Mouse (Mus musculus) MEL (cell line): ENCODE measurements around the gene Pde3a. TPM values are rescaled to one million over a fixed set of nuclear protein-coding genes. Genes with fewer than 3 reads are reported as not detected.

Source experiments
- DNase-seq: peaks from one replicate; pipeline ENCODE4 v3.0.0; 2011; ENCODE audit warnings: low read depth, low spot score
- H3K27ac ChIP-seq: 2 replicates; pipeline ENCODE4 v1.5.1; 2012; ENCODE audit warnings: low read depth, mild to moderate bottlenecking, control low read depth, low read length, moderate library complexity; ENCODE audit not compliant: control insufficient read depth
- H3K27me3 ChIP-seq, 2 experiments: fragments of 150-350 bp in 1 of 2; sonication (generic) in 1 of 2; 2 replicates each; pipeline ENCODE4 v1.6.1; 2012; ENCODE audit warnings: low read length in 2 of 2, mild to moderate bottlenecking in 2 of 2, improper control_type of control experiment in 1 of 2, moderate library complexity in 1 of 2; ENCODE audit not compliant: insufficient read depth in 2 of 2, control insufficient read depth in 1 of 2
- H3K36me3 ChIP-seq, 2 experiments: 2 replicates each; pipeline ENCODE4 v1.6.1; 2012 to 2014; ENCODE audit warnings: low read length in 2 of 2, improper control_type of control experiment in 1 of 2, inconsistent platforms in 1 of 2, mild to moderate bottlenecking in 1 of 2; ENCODE audit not compliant: insufficient read depth in 2 of 2, control insufficient read depth in 1 of 2
- H3K4me1 ChIP-seq, 2 experiments: fragments of 150-350 bp in 1 of 2; sonication (generic) in 1 of 2; 2 replicates each; pipeline ENCODE4 v1.6.1; 2012; ENCODE audit warnings: low read length in 2 of 2, improper control_type of control experiment in 1 of 2, mild to moderate bottlenecking in 1 of 2; ENCODE audit not compliant: insufficient read depth in 2 of 2, control insufficient read depth in 1 of 2
- H3K4me3 ChIP-seq, 2 experiments: fragments of 150-350 bp in 1 of 2; sonication (generic) in 1 of 2; 2 replicates each; pipeline ENCODE4 v1.5.1; 2012; ENCODE audit warnings: low read depth in 2 of 2, low read length in 2 of 2, mild to moderate bottlenecking in 2 of 2, moderate library complexity in 2 of 2, control low read depth in 1 of 2, improper control_type of control experiment in 1 of 2; ENCODE audit not compliant: control insufficient read depth in 1 of 2, insufficient read depth in 1 of 2
- H3K79me2 ChIP-seq: 2 replicates; pipeline ENCODE4 v1.6.1; 2012; ENCODE audit warnings: mild to moderate bottlenecking, low read length, moderate library complexity; ENCODE audit not compliant: control insufficient read depth, poor library complexity, insufficient read depth
- H3K9ac ChIP-seq: 2 replicates; pipeline ENCODE4 v1.6.1; 2012; ENCODE audit warnings: low read depth, mild to moderate bottlenecking, control low read depth, low read length, moderate library complexity; ENCODE audit not compliant: control insufficient read depth, poor library complexity, severe bottlenecking
- H3K9me3 ChIP-seq: fragments of 150-350 bp; sonication (generic); replicated peaks from 2 replicates; pipeline ENCODE4 v1.6.1; 2012; ENCODE audit warnings: mild to moderate bottlenecking, low read length, improper control_type of control experiment, moderate library complexity; ENCODE audit not compliant: insufficient read depth
- BHLHE40 ChIP-seq: IDR thresholded peaks from 2 replicates; pipeline ENCODE4 v1.6.1; 2012; ENCODE audit warnings: low read depth, mild to moderate bottlenecking, inconsistent platforms, low read length, improper control_type of control experiment, borderline replicate concordance
- EP300 ChIP-seq, 2 experiments: IDR thresholded peaks; 2 replicates each; pipeline ENCODE4 v1.6.1; 2011; ENCODE audit warnings: improper control_type of control experiment in 2 of 2, low read length in 2 of 2, low read depth in 1 of 2, mild to moderate bottlenecking in 1 of 2
- ETS1 ChIP-seq: IDR thresholded peaks from 2 replicates; pipeline ENCODE4 v1.6.1; 2012; ENCODE audit warnings: low read depth, mild to moderate bottlenecking, inconsistent platforms, low read length, improper control_type of control experiment, moderate library complexity
- GABPA ChIP-seq: IDR thresholded peaks from 2 replicates; pipeline ENCODE4 v1.6.1; 2012; ENCODE audit warnings: low read depth, mild to moderate bottlenecking, inconsistent platforms, low read length, improper control_type of control experiment, moderate library complexity
- GATA1 ChIP-seq: IDR thresholded peaks from 2 replicates; pipeline ENCODE4 v1.6.1; 2011; ENCODE audit warnings: low read depth, low read length, improper control_type of control experiment
- HCFC1 ChIP-seq: IDR thresholded peaks from 2 replicates; pipeline ENCODE4 v1.6.1; 2012; ENCODE audit warnings: low read depth, mild to moderate bottlenecking, inconsistent platforms, low read length, improper control_type of control experiment, moderate library complexity
- JUND ChIP-seq: IDR thresholded peaks from 2 replicates; pipeline ENCODE4 v1.6.1; 2011; ENCODE audit warnings: low read depth, mild to moderate bottlenecking, improper control_type of control experiment, low read length
- KAT2A ChIP-seq: conservative IDR thresholded peaks from 2 replicates; pipeline ENCODE4 v1.6.1; 2012; ENCODE audit warnings: low read depth, low read length, improper control_type of control experiment, inconsistent platforms
- MAX ChIP-seq: IDR thresholded peaks from 2 replicates; pipeline ENCODE4 v1.6.1; 2011; ENCODE audit warnings: low read length, improper control_type of control experiment
- MEF2A ChIP-seq: IDR thresholded peaks from 2 replicates; pipeline ENCODE4 v1.6.1; 2014; ENCODE audit warnings: low read depth, mild to moderate bottlenecking, inconsistent platforms, low read length, improper control_type of control experiment; ENCODE audit not compliant: poor library complexity, insufficient replicate concordance, severe bottlenecking; ENCODE audit errors: extremely low read depth
- MYB ChIP-seq: IDR thresholded peaks from 2 replicates; pipeline ENCODE4 v1.6.1; 2011; ENCODE audit warnings: mild to moderate bottlenecking, low read depth, low read length, improper control_type of control experiment
- NELFE ChIP-seq: IDR thresholded peaks from 2 replicates; pipeline ENCODE4 v1.6.1; 2011; ENCODE audit warnings: low read depth, low read length, improper control_type of control experiment
- NRF1 ChIP-seq: IDR thresholded peaks from 2 replicates; pipeline ENCODE4 v1.6.1; 2014; ENCODE audit warnings: low read depth, mild to moderate bottlenecking, inconsistent platforms, low read length, improper control_type of control experiment, moderate library complexity; ENCODE audit not compliant: poor library complexity, insufficient read depth, severe bottlenecking
- POLR2A ChIP-seq, 2 experiments: IDR thresholded peaks; 2 replicates each; pipeline ENCODE4 v1.6.1; 2011 to 2012; ENCODE audit warnings: low read length in 2 of 2, mild to moderate bottlenecking in 2 of 2, control low read depth in 1 of 2, improper control_type of control experiment in 1 of 2, low read depth in 1 of 2, moderate library complexity in 1 of 2; ENCODE audit not compliant: control insufficient read depth in 1 of 2, insufficient read depth in 1 of 2, poor library complexity in 1 of 2
- POLR2AphosphoS5 ChIP-seq: IDR thresholded peaks from 2 replicates; pipeline ENCODE4 v1.6.1; 2012; ENCODE audit warnings: low read depth, borderline replicate concordance, mild to moderate bottlenecking, inconsistent platforms, low read length, moderate library complexity, mixed read lengths
- RCOR1 ChIP-seq: IDR thresholded peaks from 2 replicates; pipeline ENCODE4 v1.6.1; 2012; ENCODE audit warnings: low read depth, mild to moderate bottlenecking, inconsistent platforms, low read length, improper control_type of control experiment
- SMC3 ChIP-seq: IDR thresholded peaks from 2 replicates; pipeline ENCODE4 v1.6.1; 2011; ENCODE audit warnings: low read depth, low read length, improper control_type of control experiment
- TAL1 ChIP-seq: IDR thresholded peaks from 2 replicates; pipeline ENCODE4 v1.6.1; 2012; ENCODE audit warnings: mild to moderate bottlenecking, inconsistent platforms, low read length, moderate library complexity, mixed read lengths
- TBP ChIP-seq: IDR thresholded peaks from 2 replicates; pipeline ENCODE4 v1.8.0; 2011; ENCODE audit warnings: low read depth, low read length, improper control_type of control experiment
- UBTF ChIP-seq: IDR thresholded peaks from 2 replicates; pipeline ENCODE4 v1.6.1; 2012; ENCODE audit warnings: low read depth, mild to moderate bottlenecking, inconsistent platforms, low read length, improper control_type of control experiment, moderate library complexity, borderline replicate concordance; ENCODE audit not compliant: insufficient read depth
- USF1 ChIP-seq: IDR thresholded peaks from 2 replicates; pipeline ENCODE4 v1.6.1; 2014; ENCODE audit warnings: low read depth, mild to moderate bottlenecking, inconsistent platforms, low read length, improper control_type of control experiment, moderate library complexity
- USF2 ChIP-seq, 2 experiments: IDR thresholded peaks; 2 replicates each; pipeline ENCODE4 v1.6.1; 2011 to 2012; ENCODE audit warnings: improper control_type of control experiment in 2 of 2, low read length in 2 of 2, borderline replicate concordance in 1 of 2, inconsistent platforms in 1 of 2, low read depth in 1 of 2, mild to moderate bottlenecking in 1 of 2; ENCODE audit not compliant: insufficient read depth in 1 of 2
- ZC3H11A ChIP-seq: IDR thresholded peaks from 2 replicates; pipeline ENCODE4 v1.6.1; 2012; ENCODE audit warnings: low read depth, mild to moderate bottlenecking, inconsistent platforms, low read length, improper control_type of control experiment
- ZKSCAN1 ChIP-seq: IDR thresholded peaks from 2 replicates; pipeline ENCODE4 v1.6.1; 2012; ENCODE audit warnings: low read depth, mild to moderate bottlenecking, inconsistent platforms, low read length, improper control_type of control experiment, moderate library complexity
- polyA plus RNA-seq, 2 experiments: library from polyadenylated mRNA; stranded (reverse) in 1 of 2; unstranded in 1 of 2; fragments of >175 nt in 1 of 2; fragments of >200 nt in 1 of 2; gene quantifications; 2 replicates each; pipeline versions ENCODE4 v1.2.1 to v1.2.4; 2012; ENCODE audit warnings: low replicate concordance in 2 of 2, low read depth in 1 of 2; ENCODE audit not compliant: insufficient read length in 2 of 2, insufficient read depth in 1 of 2, missing spikeins in 1 of 2
- total RNA-seq: library from RNA; depleted of rRNA; stranded (reverse); fragments of 300-350 nt; gene quantifications from 2 replicates; pipeline ENCODE4 v1.2.3, GENCODE M21; 2012

The Pde3a gene
- total and polyA plus RNA-seq, 3 experiments = not detected

DNA sequence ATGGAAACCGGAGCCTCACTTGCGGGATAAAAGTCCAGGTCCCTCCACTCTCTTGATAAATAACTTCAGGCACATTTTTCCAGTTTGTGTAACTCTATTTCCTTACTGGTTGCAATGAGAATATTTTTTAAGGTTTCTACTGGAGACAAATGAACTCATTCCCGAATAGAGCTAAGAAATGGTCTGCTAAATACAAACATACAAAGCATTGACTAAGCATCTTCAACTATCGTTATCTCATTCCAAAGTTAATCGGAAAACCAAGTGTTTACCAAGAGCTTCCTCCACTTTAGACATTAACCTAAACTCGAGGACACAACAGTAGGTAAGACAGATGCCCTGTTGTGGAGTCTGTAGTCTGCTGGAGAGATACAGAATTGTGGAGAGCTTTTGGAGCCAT lies 41.5 kb upstream of the Pde3a start:
- Histone ChIP-seq H3K27me3 (no peaks in the 10 kb centered on the region), H3K4me1 (no peaks in the 10 kb centered on the region), H3K79me2 (no peaks in the 10 kb centered on the region), H3K36me3 (no peaks in the 10 kb centered on the region), H3K9ac (no peak overlapping the region), H3K27ac (no peak overlapping the region), H3K9me3 (no peaks in the 10 kb centered on the region)
- no peak for DNase-seq
- TF ChIP-seq RCOR1 (no peak), GATA1 (no peak), USF2 (IDR thresholded peaks at IDR 0.05; ENCODE audit: borderline replicate concordance in 1 of 2, insufficient read depth in 1 of 2, low read depth in 1 of 2, low read length in 2 of 2) (no peak), ETS1 (no peak), NRF1 (no peak), BHLHE40 (no peak), UBTF (no peak), HCFC1 (no peak), MYB (no peak), TBP (no peak), NELFE (no peak), MAX (no peak)
- TF ChIP-seq, all 39 proteins: peak for 0
- no peak overlapping the region for H3K4me3 ChIP-seq

DNA sequence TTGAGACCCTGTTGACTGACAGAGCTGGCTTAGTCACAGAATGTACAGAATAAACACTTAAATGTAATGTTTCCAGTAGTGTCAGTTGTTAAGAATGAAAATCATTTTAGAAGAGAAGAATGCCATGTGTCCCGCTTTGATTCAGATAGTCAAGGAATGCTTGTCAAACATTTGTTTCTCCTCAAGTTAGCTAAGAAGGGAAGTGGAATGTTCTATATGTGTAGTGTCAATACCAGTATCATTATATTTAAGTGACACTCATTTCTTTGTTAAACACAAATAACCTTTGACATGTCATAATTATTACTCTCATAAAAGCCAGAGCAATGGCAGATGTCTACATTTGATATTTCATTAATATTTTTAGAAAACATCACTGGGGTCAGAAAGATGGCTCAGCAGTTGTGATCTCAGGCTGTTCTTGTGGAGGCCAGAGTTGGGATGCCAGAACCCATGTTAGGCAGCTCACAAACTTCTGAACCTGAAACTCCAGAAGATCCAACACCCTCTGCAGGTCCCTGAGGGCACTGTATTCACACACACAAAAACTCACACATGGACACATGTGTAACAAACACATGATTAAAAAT lies 40.7 kb upstream of the Pde3a start:
- TF ChIP-seq KAT2A (no peak), ZC3H11A (no peak), TBP (no peak), EP300 (IDR thresholded peaks at IDR 0.05; ENCODE audit: low read depth in 1 of 2, low read length in 2 of 2) (no peak), JUND (no peak), MEF2A (no peak), GABPA (no peak), UBTF (no peak), RCOR1 (no peak), BHLHE40 (no peak), MAX (no peak), TAL1 (no peak), POLR2AphosphoS5 (no peak), ZKSCAN1 (no peak), USF1 (no peak), SMC3 (no peak), POLR2A (IDR thresholded peaks at IDR 0.05; ENCODE audit: control insufficient read depth in 1 of 2, insufficient read depth in 1 of 2, low read depth in 1 of 2, low read length in 2 of 2, poor library complexity in 1 of 2) (no peak)
- Histone ChIP-seq H3K36me3 (no peaks in the 10 kb centered on the region), H3K27me3 (no peaks in the 10 kb centered on the region), H3K4me1 (no peaks in the 10 kb centered on the region), H3K9ac (no peak overlapping the region), H3K79me2 (no peaks in the 10 kb centered on the region), H3K27ac (no peak overlapping the region), H3K4me3 (no peak overlapping the region), H3K9me3 (no peaks in the 10 kb centered on the region)
- DNase-seq = no peak
